Mouse (Mus musculus) CD4-positive helper T cell, adult 2 months (primary cell): Measurements from ENCODE around the gene Specc1.

Experiments used
- DNase-seq: peaks from one replicate; pipeline ENCODE4 v3.0.0-alpha.2; 2012; ENCODE audit warnings: low read depth, missing footprints, low spot score

Gene Specc1

DNA sequence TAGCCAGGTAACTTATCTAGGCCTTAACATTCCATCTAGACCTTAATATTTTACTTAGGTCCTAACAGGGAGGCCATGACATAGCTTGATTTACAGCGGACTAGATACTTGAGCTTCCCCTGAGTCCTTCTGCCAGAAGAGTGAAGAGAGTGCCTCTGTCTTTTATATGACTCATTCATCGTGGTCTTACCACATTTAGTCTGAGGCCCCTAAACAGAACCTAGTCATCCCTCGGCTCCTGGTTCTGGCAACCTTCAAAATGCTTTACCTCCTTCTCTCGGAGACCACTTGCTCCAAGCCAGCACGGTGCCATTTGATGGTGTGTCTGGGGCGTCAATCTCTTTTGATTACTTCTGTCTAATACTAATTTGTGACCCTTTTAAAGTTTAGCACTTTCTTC lies 133.8 kb downstream of the Specc1 start:
- DNase-seq, result no peak

DNA sequence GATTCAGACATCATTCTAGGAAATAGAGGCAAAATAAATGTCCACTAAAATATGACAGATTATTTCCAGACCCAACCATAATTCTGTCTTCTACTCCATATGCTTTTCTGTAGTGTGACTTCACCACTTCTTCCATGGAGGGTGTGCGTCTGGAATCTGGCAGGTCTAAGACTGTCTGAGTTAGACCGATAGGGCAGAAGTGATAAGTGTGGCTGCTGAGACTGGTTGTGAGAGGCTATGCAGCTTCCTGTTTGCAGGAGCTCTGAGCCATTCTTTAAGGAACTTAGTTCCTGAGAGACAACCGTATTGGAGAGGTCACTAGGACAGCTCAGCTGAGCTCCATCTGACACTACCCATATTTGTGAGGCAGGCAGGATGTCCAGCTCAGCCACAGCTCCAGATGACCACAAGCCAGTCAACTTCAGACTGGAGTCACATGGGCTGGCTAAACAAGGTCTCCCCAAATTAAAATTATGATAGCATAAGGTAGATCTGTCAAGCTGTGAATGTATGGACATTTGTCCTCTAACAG lies 146.9 kb downstream of the Specc1 start:
- DNase-seq, result no peak

DNA sequence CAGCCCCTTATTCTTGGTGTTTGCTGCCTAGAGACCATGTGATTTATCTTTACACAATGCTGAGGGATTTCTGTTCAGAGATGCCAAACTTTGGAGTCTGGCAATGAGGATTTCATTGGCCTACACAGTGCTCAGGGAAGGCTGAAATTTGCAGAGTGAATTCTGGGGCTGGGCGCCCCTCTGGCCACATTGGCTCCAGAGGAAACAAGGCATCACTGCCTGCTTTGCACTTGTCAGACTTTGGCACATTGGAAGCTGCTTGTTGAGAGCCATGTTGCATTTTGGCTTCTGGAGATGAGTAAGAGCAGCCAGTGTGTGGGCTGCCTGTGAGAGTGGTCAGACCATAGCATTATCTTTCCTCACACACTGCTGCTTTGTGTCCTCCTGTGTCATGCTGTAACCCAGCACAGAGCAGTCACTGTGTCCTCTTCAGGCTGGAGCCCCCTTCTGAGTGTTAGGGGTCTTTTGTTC lies 149.9 kb downstream of the Specc1 start:
- no peak for DNase-seq

DNA sequence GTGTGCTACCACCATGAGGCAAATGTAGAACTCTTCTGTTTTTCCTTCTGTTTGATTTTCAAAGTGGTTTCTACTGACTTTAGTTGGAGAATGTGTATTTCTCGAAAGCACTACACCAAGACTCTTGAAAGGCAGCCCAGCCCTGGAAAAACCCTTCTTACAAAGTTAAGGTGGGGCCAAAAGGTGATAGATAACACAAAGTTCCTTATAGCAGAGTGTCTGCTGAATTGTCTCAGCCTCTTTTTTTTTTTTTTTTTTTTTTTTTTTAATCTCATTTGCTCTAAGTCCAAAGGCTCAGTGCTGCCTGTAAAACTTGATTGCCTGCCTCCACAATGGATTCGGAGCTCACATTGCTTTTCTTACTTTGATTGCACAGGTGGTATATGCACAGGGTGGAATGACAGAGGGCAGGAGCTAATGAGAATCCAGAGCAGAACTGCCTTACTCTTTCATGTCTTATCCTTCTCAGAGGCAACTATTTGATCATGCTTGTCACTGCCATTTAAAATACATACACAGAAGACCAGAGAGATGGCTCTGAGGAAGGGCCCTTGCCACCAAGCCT lies 150.8 kb downstream of the Specc1 start:
- no peak for DNase-seq

DNA sequence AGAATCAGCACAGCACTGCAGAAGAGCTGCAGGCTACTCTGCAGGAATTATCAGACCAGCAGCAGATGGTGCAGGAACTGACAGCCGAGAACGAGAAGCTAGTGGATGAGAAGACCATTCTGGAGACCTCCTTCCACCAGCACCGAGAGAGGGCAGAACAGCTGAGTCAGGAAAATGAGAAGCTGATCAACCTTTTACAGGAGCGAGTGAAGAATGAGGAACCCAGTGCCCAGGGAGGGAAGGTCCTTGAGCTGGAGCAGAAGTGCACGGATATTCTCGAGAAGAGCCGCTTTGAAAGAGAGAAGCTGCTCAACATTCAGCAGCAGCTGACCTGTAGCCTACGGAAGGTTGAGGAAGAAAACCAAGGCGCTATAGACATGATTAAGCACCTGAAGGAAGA lies 162.0 kb downstream of the Specc1 start:
- DNase-seq, result no peak

DNA sequence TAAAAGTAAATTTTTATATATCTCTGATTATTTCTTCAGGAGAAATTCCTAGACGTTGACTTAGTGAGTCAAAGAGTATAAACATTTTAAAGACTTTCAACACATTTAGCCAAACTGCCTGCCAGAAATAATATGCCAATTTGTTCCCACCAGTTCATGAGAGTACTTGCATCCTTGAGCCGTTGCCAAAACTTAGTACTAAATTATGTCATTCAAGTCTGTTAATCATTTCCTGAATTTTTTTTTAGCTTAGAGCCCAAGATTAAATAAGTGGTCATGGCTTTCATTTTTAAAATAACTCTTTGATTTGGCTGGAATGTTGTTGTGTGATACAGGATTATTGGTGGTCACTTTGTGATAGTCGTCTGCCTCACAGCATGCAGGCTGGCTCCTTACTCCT lies 163.3 kb downstream of the Specc1 start:
- DNase-seq, result no peak

DNA sequence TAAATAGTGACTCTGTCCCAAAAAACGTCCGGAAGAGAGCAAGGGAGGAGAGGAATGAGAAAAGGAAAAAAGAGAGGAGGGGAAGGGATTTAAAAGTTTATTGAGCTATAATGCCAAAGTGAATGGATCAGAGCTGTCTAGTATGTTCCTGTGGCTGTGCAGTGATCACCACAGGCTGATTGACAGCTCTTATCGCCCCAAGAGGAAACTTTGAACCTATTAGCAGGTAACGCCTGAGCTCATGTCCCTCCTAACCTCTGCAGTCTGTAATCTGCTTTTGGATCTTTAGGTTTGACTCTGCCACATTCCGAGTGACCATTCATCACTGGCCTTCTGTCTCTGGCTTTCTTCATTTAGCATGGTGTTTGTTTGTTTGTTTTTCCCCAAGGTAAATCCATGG lies 164.8 kb downstream of the Specc1 start:
- DNase-seq, result no peak

DNA sequence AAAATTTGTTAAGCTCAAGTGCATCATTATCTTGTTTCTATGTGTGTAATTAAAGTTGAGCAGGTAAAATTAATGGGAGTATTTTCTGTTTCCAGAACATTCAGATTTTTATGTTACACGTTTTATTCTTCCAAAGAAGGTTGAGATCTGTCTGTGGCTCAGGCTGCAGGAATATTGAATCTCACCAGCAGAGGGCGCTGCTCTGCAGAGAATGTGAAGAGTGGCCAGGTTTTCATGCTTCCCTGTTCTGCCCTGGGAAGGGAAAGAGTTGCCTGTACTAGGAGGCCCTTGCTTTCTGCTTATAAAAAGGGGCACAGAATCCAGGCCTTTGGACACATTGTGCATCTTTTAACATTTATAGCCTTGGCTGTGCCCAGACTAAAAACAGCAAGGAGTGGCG lies 171.1 kb downstream of the Specc1 start:
- peak; percentile 70 for DNase-seq

DNA sequence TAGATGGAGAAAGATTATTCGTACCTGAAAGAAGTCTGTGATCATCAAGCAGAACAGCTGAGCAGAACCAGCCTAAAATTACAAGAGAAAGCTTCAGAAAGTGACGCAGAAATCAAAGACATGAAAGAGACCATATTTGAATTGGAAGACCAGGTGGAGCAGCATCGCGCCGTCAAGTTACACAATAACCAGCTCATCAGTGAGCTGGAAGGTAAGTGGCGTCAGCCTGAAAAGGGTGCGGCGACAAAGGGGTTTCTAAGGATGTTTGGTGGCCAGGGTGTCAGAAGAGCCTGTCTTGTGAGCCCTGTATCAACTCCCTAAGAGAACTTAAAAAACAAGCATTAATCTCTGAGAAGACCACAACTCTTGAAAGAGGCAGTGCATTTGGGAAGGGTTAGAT lies 171.6 kb downstream of the Specc1 start:
- no peak for DNase-seq

DNA sequence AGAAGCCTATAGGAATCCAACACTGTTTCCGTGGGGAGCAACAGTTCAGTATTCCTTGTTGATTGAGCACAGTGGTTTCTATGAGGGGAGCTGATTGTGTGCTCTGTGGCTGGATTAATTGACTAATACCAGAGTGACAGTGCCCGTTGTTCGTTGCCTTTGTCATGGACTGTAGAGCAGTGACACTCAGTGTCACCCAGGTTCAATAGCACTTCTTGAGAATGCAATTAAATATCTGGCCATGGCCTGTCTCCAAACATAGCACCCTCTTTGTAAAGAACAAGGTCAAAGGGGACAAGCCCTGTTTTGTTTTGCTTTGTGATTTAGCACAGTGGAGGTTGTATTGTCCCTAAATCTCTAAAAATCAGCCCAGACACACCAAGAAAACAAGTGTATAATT lies 173.6 kb downstream of the Specc1 start:
- no peak for DNase-seq

DNA sequence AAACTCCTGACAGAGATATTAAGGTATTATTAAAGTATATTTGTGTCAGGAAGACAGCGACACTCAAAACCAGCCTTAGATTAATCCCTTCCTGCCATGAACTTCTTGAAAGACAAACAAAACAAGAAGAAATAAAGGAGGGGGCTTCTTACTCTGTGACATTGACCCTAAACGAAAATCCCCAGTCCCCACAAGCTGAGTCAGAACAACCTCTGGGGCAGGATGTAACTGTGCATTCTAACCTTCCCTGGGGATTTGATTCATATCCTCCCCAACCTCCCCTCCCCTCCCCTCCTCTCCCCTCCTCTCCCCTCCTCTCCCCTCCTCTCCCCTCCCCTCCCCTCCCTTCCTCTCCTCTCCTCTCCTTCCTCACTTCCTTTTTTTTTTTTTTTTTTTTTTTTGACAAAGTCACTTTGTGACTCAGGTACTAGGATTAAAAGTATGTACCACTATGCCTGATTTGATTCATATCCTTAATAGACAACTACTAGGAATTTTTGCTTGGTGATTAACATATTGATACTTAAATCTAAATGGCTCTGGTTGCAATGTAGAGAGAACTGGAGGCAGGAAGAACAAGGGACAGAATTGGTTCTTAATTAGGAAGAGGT lies 174.2 kb downstream of the Specc1 start:
- DNase-seq, result no peak

DNA sequence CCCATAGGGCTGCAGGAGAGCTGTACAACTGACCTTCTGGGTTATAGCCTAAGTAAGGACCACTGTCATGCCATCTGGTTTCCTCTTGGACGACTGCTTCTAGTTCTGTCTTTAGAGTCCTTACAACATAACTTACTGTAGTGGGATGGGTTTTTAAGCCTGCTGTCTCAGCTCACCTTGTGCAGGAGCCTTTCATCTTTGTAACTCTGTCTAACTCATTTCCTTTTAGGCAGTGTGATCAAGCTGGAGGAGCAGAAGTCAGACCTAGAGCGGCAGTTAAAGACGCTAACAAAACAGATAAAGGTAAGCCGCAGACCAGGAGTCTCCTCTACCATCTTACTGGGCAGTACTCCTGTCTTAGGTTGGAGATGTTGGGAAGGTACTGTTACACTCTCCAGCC lies 175.0 kb downstream of the Specc1 start:
- DNase-seq, result peak; percentile 28

DNA sequence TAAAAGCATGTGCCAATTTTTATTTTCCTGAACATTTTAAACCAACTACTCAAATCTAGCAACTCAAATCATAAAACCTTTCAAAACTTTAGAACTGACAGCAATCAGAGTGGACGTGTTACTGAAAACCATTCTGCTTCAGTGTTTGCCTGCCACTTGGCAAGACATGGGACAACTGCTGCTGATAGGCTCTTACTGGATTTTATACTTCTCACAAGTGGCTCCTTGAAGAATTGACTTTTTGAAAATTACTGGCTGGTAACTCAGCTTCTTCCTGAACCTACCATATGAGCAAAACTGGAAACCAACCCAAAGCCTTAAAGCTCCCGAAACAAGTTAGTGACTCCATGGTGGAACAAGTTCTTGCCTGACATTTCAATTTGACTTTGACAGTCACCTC lies 177.6 kb downstream of the Specc1 start:
- no peak for DNase-seq

DNA sequence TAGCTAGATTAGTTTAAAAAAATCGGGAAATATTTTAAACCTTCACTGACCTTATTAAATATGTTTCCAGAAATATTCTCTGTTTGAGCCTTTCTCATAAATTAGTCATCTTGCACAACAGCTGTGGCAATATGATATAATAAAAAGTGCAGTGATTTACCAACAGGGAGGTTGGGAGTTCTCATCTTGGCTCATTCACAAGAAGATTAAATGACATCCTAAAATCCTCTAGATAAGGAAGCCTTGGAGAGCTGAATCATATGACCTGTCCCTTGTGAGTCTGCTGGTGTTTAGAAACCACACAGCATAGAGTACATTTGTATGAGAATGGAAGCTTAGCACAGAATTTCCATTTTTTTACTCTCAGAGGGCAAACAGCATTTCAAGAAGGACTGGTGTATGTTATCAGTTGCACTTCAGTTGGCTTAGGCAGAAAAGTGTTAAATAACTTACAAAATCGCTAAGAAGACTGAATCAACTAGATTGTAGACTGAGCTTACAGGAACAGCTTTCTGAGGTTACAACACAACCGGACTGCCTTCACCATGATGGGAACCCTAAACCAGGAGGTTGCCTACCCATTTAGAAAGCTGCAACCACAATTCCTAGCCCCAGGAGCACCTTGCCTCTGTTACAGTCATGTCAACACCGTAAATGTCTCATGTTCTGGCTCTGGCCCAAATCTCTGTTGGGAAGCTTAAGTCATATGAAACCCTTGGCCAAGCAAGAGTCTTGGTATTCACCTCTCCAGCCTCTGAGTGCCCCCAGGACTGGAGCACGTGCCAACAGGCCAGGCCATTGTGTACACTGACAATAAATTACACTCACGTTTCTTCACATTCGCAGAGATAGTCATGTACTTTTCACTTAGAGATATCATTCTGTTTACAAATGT lies 188.9 kb downstream of the Specc1 start:
- no peak for DNase-seq

DNA sequence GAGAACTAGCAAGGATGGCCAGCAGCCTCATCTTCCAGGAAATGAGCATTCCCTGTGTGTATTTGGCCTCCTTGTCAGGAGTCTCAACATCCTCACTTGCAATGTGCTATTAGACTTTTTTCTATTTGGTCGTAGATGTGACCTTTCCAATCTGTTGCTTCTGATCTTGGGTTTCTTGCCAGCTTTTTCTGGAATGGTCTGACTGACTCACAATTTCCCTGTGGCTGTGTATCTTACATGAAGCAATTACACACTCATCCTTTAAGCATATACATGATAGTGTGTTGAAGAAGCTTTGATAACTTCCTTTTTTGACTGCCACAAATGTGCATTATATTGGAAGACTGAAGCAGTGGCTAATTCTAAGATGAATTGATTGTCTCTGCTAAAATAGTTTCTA lies 190.1 kb downstream of the Specc1 start:
- no peak for DNase-seq

DNA sequence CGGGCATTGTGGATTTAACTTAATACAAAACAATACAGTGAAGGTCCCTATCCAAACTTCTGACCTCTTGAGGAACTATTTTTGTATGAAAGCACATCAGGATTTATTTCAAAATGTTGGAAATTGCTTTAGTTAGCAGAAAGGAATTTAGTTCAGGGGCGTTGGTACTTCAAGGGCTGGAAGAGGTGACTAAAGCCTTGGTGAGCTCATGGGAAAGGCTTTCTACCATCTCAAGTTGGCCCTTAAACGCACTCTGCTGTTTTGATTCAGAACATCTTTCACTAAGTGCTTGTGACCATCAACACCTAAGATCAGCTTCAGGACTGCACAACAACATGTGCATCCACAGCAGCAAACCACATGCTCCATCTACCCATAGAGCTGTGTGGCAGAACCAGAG lies 191.5 kb downstream of the Specc1 start:
- no peak for DNase-seq

DNA sequence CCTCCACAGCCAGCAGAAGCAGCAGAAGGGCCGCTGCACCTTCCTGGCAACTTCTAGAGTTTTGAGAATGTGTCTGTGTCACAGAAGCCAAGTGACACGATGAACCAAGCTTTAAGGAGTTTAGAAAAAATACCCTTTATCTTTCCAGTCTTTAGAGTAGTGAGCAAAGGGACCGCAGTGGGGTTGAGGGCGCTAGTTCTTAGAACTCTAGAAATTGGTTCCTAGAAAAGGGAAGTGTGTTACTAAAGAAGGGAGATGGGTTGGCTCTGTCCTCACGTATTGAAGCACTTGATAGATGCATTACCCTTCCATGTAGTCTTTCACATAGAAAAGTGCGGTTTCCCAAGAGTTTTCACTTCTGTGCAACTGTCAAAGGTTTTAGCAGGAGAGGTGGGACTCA lies 191.9 kb downstream of the Specc1 start:
- peak; percentile 4 for DNase-seq

DNA sequence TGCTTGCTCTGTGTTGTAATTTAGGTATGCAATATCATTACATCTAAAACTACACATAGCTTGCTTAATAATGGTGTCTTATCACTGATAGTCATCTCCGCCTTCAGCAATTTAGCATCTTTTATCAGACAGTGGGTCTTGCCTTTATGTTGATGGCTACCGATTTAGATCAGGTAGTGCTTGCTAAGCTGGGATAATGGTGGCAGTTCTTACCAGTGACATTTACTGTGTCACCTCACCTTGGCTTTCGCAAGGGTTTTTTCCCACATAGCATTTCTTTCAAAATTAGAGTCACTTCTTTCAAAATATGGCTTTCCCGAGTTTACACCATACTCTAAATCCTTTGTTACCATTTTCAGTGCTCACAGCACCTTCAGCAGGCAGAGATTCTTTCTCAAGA lies 196.5 kb downstream of the Specc1 start:
- DNase-seq, result no peak

DNA sequence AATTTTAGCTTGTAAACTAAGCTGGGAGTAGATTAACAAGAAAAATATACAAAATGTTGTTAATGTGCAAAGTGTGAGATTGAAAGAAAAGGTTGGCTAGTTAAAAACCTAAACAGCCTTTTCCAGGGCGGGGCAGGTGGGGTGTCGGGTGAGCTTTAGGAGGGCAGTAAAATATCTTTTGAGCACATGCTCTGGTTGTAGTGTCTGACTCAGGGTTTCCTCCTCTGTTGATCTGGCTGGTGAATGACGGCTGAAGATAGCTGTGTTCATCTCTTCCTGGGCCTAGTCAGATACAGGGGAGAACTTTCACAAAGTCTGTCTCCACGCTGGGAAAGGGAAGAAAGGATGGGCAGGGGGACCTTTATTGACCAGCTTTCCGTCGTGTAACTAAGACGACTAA lies 203.2 kb downstream of the Specc1 start:
- DNase-seq, result no peak

DNA sequence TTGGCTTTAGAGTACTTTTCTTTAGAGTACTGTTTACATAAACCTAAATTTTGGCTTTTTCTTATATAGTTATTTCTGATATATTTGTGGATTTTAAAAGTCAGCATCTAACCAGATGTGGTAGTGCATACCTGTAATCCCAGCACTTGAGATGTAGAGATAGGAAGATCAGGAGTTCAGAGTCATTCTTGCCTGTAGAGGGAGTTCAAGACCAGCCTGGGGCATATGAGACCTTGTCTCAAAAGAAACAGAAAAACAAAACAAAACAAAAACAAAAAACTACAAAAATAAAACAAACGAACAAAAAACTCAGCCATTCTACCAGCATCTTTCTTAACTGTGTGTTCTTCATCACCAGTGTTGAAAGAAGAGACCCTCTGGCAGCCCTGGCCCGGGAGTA lies 204.9 kb downstream of the Specc1 start:
- DNase-seq, result no peak

DNA sequence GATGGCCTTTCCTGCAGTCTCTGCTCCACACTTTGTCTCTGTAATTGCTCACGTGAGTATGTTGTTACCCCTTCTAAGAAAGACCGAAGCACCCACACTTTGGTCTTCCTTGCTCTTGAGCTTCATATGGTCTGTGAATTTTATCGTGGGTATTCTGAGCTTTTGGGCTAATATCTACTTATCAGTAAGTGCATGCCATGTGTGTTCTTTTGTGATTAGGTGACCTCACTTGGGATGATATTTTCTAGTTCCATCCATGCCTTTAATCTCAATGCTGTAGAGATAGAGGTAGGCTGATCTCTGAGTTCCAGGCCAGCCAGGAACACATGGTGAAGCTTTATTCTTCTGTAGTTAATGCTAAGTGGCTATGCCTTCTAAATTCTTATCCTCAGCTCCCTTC lies 207.8 kb downstream of the Specc1 start:
- DNase-seq, result no peak

DNA sequence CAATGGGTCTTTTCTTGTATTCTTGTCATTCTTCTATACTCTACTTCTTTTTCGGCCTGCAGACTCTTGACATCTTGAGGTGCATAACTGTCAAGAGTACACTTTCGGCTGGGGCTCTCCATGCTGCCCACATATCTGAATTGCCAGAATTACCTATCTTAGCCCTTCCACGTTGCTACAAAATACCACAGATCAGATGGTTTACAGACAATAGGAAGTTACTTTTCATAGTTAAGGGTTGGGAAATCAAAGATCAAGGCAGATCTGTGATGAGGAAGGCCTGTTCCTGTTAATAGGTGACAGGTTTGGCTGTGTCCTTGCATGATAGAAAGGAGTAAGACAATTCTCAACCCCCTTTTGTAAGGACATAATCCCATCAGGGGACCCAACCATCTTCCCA lies 209.9 kb downstream of the Specc1 start:
- no peak for DNase-seq

DNA sequence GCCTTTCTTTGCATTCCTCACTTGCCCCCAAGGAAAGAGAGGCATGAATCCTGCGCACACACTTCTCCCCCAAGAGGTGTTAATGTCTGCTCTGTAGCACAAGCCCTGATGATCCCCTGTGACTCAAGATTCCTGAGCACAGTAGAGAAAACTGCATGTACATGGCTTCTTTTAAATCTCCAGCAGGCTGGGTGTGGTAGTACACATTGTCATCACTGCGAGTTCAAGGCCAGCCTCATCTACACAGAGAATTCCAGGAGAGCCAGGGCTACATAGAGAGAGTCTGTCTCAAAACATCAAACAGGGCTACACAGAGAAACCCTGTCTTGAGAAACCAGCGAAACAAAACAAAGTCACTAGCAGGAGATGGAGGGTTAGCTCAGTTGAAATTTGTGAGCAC lies 211.6 kb downstream of the Specc1 start:
- DNase-seq, result no peak
